Mouse (Mus musculus): ENCODE measurements at regions not wholly inside any gene's neighbourhood (a gene's known extent, or its start where the extent isn't known, plus 50 kb on each side); places are given as distances from the start of the nearest gene placed in this dataset.
A peak's percentile ranks its signal among the peaks of the same experiment; 100 is the strongest.

- no peak for DNase-seq (ENCODE audit: low spot score)
These were observed 56.1 kb downstream of the Foxi3 start for GRCm38 (mm10) chr6:71012436-71012822.

DNA sequence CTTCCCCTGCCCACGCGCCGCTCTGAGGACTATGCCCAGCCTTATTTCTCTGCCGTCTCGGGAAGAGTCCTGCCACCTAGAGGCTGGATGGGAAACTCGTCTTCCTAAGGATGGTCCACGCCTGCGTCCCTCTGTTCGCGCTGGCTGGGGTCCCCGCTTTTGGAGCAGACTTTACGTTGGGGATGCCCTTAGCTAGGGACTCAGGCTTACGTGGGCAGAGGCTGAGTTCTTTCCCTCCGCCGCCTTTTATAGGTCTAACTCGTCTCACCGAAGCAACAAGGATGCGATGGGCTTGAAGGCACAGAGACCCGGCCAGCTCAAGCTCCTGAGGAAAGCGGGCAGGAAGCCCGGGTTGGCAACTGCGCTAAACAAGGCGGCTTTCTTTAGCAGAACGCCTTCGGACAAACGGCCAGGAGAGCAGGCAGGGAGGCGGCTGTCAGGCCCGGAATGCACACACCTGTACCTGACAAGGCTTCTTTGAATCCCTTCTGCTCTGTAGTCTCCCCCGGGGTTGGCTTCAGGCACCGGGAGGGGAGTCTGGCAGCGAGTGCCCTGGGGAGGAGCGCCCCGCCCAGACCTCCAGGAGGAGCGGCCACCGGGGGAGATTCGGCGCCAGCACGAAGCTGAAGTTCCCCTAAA, 56.6 kb downstream of the Foxi3 start:
- peak; percentile 15 for DNase-seq (ENCODE audit: low spot score)

DNA sequence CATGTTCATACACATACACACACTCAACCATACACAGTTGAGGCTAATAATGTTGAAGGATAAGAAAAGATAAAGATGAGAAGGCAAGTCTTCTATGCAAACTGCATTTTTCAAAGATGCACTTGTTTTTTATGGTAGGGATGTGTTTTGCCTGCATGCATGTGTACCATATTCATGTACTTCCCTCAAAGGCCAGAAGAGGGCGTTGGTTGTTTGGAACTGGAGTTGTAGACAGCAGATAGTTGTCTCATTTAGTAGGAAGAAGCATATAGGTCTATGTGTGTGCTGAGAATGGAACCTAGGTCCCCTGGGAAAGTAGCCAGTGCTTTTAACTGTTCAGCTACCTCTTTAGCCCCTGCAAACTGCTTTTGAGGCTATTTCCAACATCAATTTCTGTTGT, 60.1 kb downstream of the Foxi3 start:
- DNase-seq (ENCODE audit: low spot score) = no peak

DNA sequence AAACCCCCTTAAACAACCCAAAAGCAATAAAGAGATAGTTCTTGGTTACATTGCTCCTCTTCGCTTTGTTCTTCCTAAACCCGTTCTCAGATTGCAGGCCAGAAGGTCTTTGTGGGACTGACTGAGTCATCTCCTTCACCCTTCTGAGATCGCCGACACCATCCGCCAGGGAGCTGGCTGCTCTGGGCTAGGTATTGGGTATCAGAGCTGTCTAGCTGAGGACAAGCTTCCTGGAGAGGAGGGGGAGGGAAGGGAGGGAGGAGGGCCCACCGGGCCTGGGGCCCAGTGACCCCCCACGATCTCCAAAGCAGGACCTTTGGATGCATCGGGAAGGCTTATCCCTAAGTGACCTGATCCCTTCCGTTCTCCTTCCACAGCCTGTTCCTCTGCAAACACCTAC, 65.0 kb downstream of the Foxi3 start:
- no peak for DNase-seq (ENCODE audit: low spot score)

GRCm38 (mm10) chr6:71025472-71025871, 69.1 kb downstream of the Foxi3 start:
- DNase-seq (ENCODE audit: low spot score) = no peak

- no peak for DNase-seq (ENCODE audit: low spot score)
These were observed 73.3 kb downstream of the Foxi3 start for GRCm38 (mm10) chr6:71029663-71030062.

DNA sequence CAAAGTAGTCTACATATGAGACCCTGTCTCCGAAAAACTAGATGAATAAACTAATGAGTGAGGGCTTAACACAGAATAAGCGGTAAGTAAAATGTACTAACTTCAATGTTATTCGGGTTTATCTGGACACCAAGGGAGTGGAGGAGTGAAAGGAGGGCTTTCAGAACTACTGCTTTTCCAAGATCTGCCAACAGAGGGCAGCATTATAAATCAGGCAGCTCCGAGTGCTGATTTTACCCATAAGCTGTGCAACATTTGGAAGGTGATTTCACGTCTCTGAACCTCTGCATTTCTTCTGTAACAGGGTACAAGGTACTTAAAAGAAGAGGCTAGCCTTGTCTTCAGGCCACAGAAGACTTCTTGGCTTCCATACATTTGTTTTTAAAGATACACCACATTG, 74.2 kb downstream of the Foxi3 start:
- DNase-seq (ENCODE audit: low spot score) = no peak

DNA sequence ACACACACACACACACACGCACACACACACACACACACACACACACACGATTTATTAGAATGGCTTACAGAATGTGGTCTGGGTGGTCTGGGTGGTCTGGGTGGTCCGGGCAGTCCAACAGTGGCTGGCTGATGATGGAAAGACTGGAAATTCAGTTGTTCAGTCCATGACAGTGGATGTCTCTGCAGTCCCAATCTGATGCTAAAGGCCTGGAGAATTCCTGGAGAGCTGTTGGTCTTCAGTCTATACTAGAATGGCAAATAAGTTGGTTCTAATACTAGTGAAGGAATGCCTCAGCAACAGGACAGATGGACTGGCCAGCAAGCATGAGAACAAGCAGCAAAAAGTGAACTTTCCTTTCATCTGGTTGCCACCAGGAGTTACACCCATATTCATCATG, 87.9 kb downstream of the Foxi3 start:
- DNase-seq (ENCODE audit: low spot score) = no peak

GRCm38 (mm10) chr6:71045261-71045660, 88.9 kb downstream of the Foxi3 start:
- no peak for DNase-seq (ENCODE audit: low spot score)

DNA sequence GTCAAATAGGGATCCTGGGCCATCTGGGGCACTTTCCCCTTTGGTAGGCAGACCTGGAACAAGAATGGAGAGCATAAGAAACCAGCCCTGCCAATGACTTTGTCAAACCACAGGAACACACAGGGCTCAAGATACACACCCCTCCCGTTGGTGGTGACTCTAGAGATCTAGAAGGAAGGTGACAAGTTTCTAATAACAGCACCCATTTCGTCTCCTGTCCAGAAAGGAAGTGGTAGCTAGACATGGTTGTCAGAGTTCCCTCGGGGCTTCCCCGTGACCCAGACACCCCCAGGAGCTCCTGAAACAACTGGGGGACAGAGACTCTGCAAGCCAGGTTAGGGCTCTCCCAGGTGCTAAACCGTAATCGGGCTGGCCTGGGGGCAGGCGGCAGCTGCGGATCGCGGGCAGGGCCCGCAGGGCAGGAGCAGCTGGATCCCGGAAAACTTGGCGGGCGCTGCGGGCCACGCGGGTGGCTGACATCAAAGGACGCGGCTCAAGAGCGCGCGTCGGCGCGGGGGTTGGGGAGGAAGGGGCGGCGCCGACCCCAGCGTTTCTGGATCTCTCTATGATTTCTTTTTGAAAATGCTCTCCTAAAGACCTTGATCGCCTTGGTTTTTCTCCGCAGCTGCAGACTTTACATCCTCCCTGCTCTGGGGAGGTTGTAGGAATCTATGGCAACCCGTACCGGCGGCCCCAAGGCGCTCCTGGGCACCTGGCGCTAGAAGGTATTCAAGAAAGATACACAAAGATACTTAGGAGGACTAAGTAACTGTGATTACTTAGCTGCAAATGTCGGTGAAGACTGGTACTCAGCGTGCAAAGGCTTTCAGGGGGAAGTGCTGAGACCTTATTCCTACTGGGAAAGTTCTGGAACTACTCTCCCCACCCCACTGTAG, 92.1 kb downstream of the Foxi3 start:
- peak; percentile 52 for DNase-seq (ENCODE audit: low spot score)

GRCm38 (mm10) chr6:71050248-71050647, 93.9 kb downstream of the Foxi3 start:
- no peak for DNase-seq (ENCODE audit: low spot score)

- DNase-seq (ENCODE audit: low spot score) = no peak
These were observed 93.5 kb downstream of the Thnsl2 start for GRCm38 (mm10) chr6:71050754-71051213.

GRCm38 (mm10) chr6:71057209-71057858, 86.9 kb downstream of the Thnsl2 start:
- no peak for DNase-seq (ENCODE audit: low spot score)

DNA sequence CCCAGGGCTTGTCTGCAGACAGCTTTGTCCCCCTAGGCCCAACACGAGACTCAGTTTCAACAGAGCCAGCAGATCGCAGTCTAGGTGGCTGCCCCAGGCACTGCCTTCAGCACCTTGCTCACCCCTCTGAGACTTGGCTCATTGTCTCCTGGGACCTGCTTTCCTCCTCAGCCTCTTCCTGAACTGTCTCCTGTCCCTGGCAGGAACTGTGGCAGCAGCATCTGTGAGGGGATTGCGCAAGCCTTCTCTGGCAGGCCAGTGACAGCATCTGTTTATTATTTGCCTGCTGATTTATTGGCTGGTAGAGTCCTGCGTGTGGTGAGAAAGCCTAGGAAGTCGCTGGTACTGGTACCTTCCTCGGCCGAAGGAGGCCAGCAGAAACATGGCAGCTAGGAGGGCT, 84.1 kb downstream of the Thnsl2 start:
- no peak for DNase-seq (ENCODE audit: low spot score)

DNA sequence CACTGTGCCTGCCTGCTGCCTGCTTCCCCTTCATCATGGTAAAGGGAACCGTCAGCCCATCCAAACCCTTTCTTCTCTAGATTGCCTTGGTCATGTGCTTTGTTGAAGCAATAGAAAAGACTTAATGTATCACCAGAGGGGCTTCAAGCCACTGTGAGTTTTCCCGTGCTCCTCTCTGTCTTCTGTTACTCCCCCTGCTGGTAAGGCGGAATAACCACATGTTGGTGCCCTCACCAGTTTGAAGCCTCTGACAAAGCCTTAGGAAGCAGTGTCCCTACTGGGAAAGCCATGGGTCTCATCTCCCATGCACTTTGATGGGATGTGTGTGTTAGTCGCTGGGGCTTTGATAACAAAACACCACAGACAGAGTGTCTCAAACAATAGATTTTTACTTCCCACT, 81.3 kb downstream of the Thnsl2 start:
- no peak for DNase-seq (ENCODE audit: low spot score)

GRCm38 (mm10) chr6:71065428-71065827, 78.8 kb downstream of the Thnsl2 start:
- no peak for DNase-seq (ENCODE audit: low spot score)

DNA sequence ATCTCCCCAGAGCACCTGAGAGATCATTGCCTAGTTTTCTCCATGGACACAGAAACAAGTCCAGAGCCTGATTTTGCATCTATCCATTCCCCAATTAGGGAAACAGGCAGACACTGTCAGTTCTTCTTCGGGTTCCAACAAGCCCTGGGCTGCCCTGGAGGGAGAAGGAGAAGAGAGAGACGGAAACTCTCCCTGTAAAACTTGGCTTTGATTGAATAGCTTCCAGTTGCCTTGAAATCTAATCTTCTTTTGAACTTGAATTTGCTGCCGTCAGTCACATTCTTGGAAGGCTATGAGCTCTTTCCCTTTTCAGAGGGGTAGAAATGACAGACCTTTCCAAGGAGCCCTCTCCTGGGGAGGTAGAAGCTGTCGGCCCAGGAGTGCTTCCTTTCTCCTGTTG, 75.0 kb downstream of the Thnsl2 start:
- DNase-seq (ENCODE audit: low spot score) = no peak

GRCm38 (mm10) chr6:71074789-71075191, 69.4 kb downstream of the Thnsl2 start:
- DNase-seq (ENCODE audit: low spot score) = no peak
